ENCODE assay signal across 11 mouse cellular contexts in the genomic region with DNA sequence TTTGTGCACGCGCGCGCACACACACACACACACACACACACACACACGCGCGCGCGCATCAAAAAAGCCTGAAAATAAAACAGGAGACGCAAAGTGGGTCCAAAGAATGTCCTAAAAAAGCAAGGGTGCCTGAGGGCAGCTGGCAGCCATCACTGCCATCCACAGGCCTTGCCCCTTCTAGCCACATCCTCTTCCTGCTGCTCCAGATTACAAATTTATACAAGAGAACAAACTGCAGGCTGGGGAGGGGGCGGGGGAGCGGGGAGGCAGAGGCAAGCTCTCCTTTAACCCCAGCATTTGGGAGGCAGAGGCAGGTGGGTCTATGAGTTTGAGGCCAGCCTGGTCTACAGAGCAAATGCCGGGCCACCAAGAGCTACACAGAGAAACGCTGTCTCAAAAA. TPM values are rescaled to one million over a fixed set of nuclear protein-coding genes. Genes with fewer than 3 reads are reported as not detected.
DNase-seq lines count a peak whose midpoint lies in the region; ATAC-seq and TF ChIP-seq lines count a peak whose summit lies in the region.
"Had no signal": no experiment of that assay in that cellular context is flagged by ENCODE, and none has a peak within 500 bp of the region (broad histone marks: within the 10 kb centered on the region; RNA-seq: fewer than 3 reads in every experiment).

No protein-coding gene starts in this region.

- no peak for TF ChIP-seq CTCF in cortical plate, adult 2 months (IDR thresholded peaks at IDR 0.05; ENCODE audit: extremely low read depth, insufficient read depth, low read length)
- TF ChIP-seq CTCF in liver, postnatal 0 days (IDR thresholded peaks at IDR 0.05; ENCODE audit: low read depth), result no peak

- no peak for ATAC-seq in forebrain, embryonic 14.5 days
- ATAC-seq in inflammation-experienced regulatory T-cells, adult 6 months, result peak; percentile 70
- ATAC-seq in neural tube, embryonic 15.5 days (ENCODE audit: low FRiP score), result no peak
- no peak for ATAC-seq in liver, postnatal 0 days

- 90% methylated on average over 14 of the region's 14 CpGs for WGBS in forebrain, embryonic 14.5 days
- WGBS in neural tube, embryonic 15.5 days, result 88% methylated on average over 14 of the region's 14 CpGs
- WGBS in liver, postnatal 0 days (ENCODE audit: insufficient replicate concordance), result 65% methylated on average over 14 of the region's 14 CpGs

- no peaks in the 10 kb centered on the region for H3K27me3 ChIP-seq in forebrain, embryonic 14.5 days (replicated peaks; ENCODE audit: control insufficient read depth, insufficient read depth, low read length)
- no peaks in the 10 kb centered on the region for H3K27me3 ChIP-seq in neural tube, embryonic 15.5 days (replicated peaks)
- H3K27me3 ChIP-seq in liver, postnatal 0 days (ENCODE audit: insufficient read depth, low read length), result no peaks in the 10 kb centered on the region
- H3K27me3 ChIP-seq: heart, embryonic 12.5 days; liver, embryonic 15.5 days had no signal

- no peak for DNase-seq in forebrain, embryonic 14.5 days (ENCODE audit: low spot score)
- DNase-seq in urinary bladder, postnatal 10 days (ENCODE audit: low spot score), result no peak
- no peak for DNase-seq in cerebellum, adult 11 months
- DNase-seq in liver, postnatal 0 days, result no peak
- DNase-seq: adrenal gland, postnatal 10 days; kidney, adult 9 months had no signal

- H3K4me1 ChIP-seq in cortical plate, adult 2 months (ENCODE audit: control insufficient read depth, insufficient read depth, low read length), result peaks cover 19% of the 10 kb centered on the region
- peaks cover 50% of the 10 kb centered on the region for H3K4me1 ChIP-seq in forebrain, embryonic 14.5 days (ENCODE audit: control insufficient read depth, insufficient read depth, low read length)
- H3K4me1 ChIP-seq in neural tube, embryonic 15.5 days, result peaks cover 73% of the 10 kb centered on the region
- peaks cover 22% of the 10 kb centered on the region for H3K4me1 ChIP-seq in liver, postnatal 0 days (ENCODE audit: insufficient read depth)

- H3K4me2 ChIP-seq in forebrain, embryonic 14.5 days (ENCODE audit: low read length), result no peak overlapping the region
- no peak overlapping the region for H3K4me2 ChIP-seq in neural tube, embryonic 15.5 days
- no peak overlapping the region for H3K4me2 ChIP-seq in liver, postnatal 0 days (ENCODE audit: low read depth, low read length)
- H3K4me2 ChIP-seq: heart, embryonic 12.5 days; liver, embryonic 15.5 days had no signal

- TF ChIP-seq POLR2A in cortical plate, adult 2 months (IDR thresholded peaks at IDR 0.05; ENCODE audit: extremely low read depth, insufficient read depth, low read length), result no peak

- H3K4me3 ChIP-seq in cortical plate, adult 2 months (ENCODE audit: insufficient read depth, low read length), result no peak overlapping the region
- H3K4me3 ChIP-seq in forebrain, embryonic 14.5 days (ENCODE audit: low read depth, low read length), result no peak overlapping the region
- H3K4me3 ChIP-seq in neural tube, embryonic 15.5 days (replicated peaks), result no peak overlapping the region
- no peak overlapping the region for H3K4me3 ChIP-seq in liver, postnatal 0 days (ENCODE audit: low read depth, low read length)
- H3K4me3 ChIP-seq: heart, embryonic 12.5 days; liver, embryonic 15.5 days had no signal

- no peak overlapping the region for H3K9ac ChIP-seq in forebrain, embryonic 14.5 days (ENCODE audit: low read length)
- H3K9ac ChIP-seq in neural tube, embryonic 15.5 days (replicated peaks), result no peak overlapping the region
- no peak overlapping the region for H3K9ac ChIP-seq in liver, postnatal 0 days (replicated peaks)
- H3K9ac ChIP-seq: heart, embryonic 12.5 days; liver, embryonic 15.5 days had no signal

- no peaks in the 10 kb centered on the region for H3K36me3 ChIP-seq in forebrain, embryonic 14.5 days (ENCODE audit: control insufficient read depth, insufficient read depth, low read length)
- H3K36me3 ChIP-seq in neural tube, embryonic 15.5 days, result no peaks in the 10 kb centered on the region
- H3K36me3 ChIP-seq in liver, postnatal 0 days (replicated peaks; ENCODE audit: insufficient read depth, low read length), result no peaks in the 10 kb centered on the region
- H3K36me3 ChIP-seq: heart, embryonic 12.5 days; liver, embryonic 15.5 days had no signal

- H3K27ac ChIP-seq in cortical plate, adult 2 months (ENCODE audit: insufficient read depth, low read length), result 0 out of 2 replicates have a peak overlapping the region, but pooled peaks have one; percentile 12
- peak overlapping the region; percentile 49; the same call in 1 of the 2 replicates for H3K27ac ChIP-seq in forebrain, embryonic 14.5 days (ENCODE audit: low read depth, low read length)
- peak overlapping the region; percentile 2; the same call in 1 of the 2 replicates for H3K27ac ChIP-seq in neural tube, embryonic 15.5 days (replicated peaks)
- no peak overlapping the region for H3K27ac ChIP-seq in liver, postnatal 0 days (ENCODE audit: low read depth)
- H3K27ac ChIP-seq: liver, embryonic 15.5 days had no signal

- H3K9me3 ChIP-seq in forebrain, embryonic 14.5 days (replicated peaks; ENCODE audit: control insufficient read depth, low read length), result no peaks in the 10 kb centered on the region
- H3K9me3 ChIP-seq in neural tube, embryonic 15.5 days (replicated peaks), result no peaks in the 10 kb centered on the region
- H3K9me3 ChIP-seq in liver, postnatal 0 days (ENCODE audit: low read length), result no peaks in the 10 kb centered on the region
- H3K9me3 ChIP-seq: heart, embryonic 12.5 days; liver, embryonic 15.5 days had no signal

- no peak for TF ChIP-seq EP300 in liver, postnatal 0 days (IDR thresholded peaks at IDR 0.05; ENCODE audit: low read depth)

RNA-seq across cellular contexts. Expression of a gene that starts 42.0 kb away (rescaled TPM):
- polyA plus RNA-seq in cortical plate, adult 2 months (2012; rRNA removed), result 81.9 and 83.3 TPM in 2 replicates
- 28.4 and 34.4 TPM in 2 replicates for polyA plus RNA-seq in forebrain, embryonic 14.5 days (2014; fragmentation: Nextera tagmentation; extraction: Ambion mirVana)
- 10 to 100 TPM; 31.3 to 54.8 (median 31.8) TPM for polyA plus RNA-seq in inflammation-experienced regulatory T-cells, adult 6 months (2017; shearing (Covaris generic))
- polyA plus RNA-seq in neural tube, embryonic 15.5 days (2015; fragmentation: Nextera tagmentation; extraction: Ambion mirVana), result 22.0 and 24.9 TPM in 2 replicates
- polyA plus RNA-seq in liver, postnatal 0 days (2015; fragmentation: Nextera tagmentation; extraction: Ambion mirVana), result 5.4 and 6.3 TPM in 2 replicates
